Mouse (Mus musculus) brain, embryonic 14.5 days (tissue): ENCODE measurements around the gene Shisa4.

Experiments used
- CTCF ChIP-seq: fragments of 200-500 bp; IDR thresholded peaks from 2 replicates; pipeline ENCODE4 v1.5.1; 2012; ENCODE audit warnings: inconsistent platforms, mild to moderate bottlenecking, moderate library complexity, borderline replicate concordance; ENCODE audit not compliant: insufficient read depth, insufficient read length; ENCODE audit errors: extremely low read depth
- POLR2A ChIP-seq: fragments of 200-500 bp; IDR thresholded peaks from 2 replicates; pipeline ENCODE4 v1.6.1; 2012; ENCODE audit warnings: mild to moderate bottlenecking, inconsistent platforms, borderline replicate concordance; ENCODE audit not compliant: poor library complexity, insufficient read depth, insufficient read length, severe bottlenecking; ENCODE audit errors: extremely low read depth

DNA sequence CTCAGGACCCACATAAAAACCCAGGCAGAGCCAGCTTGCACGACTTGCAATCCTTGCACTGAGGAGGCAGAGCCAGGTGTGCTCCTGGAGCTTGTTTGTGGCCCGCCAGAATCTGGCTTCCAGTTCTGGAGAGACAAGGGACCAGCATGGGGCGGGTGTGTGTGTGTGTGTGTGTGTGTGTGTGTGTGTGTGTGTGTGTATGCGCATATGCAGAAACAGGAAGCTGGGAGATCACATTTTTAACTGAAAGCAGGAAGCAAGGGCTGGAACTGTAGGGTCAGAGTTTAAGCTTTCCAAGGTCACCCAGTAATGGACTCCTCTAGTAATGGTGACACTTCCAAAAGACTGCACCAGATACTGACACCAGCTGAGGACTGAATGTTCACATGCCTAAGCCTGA is 31.0 kb downstream of the Shisa4 start:
- TF ChIP-seq CTCF (no peak), POLR2A (no peak)
